Mouse (Mus musculus): ENCODE results near the gene Med27. TPM values are rescaled to one million over a fixed set of nuclear protein-coding genes. Genes with fewer than 3 reads are reported as not detected.
A peak's percentile ranks its signal among the peaks of the same experiment; 100 is the strongest.

The Med27 gene
- polyA plus RNA-seq, 1 experiment = 25.9 TPM

GRCm38 (mm10) chr2:29391086-29391485 is 44.5 kb downstream of the Med27 start:
- TF ChIP-seq POLR2A (IDR thresholded peaks at IDR 0.05; ENCODE audit: low read depth, low read length) (no peak), CTCF (conservative IDR thresholded peaks at IDR 0.05; ENCODE audit: insufficient read depth, insufficient read length, low read depth, low read length) (no peak)
- no peaks in the 10 kb centered on the region for H3K27me3 ChIP-seq (replicated peaks; ENCODE audit: control insufficient read depth, insufficient read depth, low read length)
- no peaks in the 10 kb centered on the region; the same call in 1 of the 2 replicates for H3K4me1 ChIP-seq (ENCODE audit: control insufficient read depth, insufficient read depth, low read length)
- H3K4me3 ChIP-seq (ENCODE audit: insufficient read depth, low read depth, low read length) = no peak overlapping the region
- no peaks in the 10 kb centered on the region for H3K36me3 ChIP-seq (ENCODE audit: control insufficient read depth, insufficient read depth, low read length)
- 79% methylated on average over 4 of the region's 4 CpGs for WGBS
- H3K27ac ChIP-seq (ENCODE audit: insufficient read depth, low read depth, low read length) = no peak overlapping the region
- no peak for DNase-seq

- no peak overlapping the region for H3K27ac ChIP-seq (ENCODE audit: insufficient read depth, low read depth, low read length)
- H3K4me1 ChIP-seq (ENCODE audit: control insufficient read depth, insufficient read depth, low read length) = no peaks in the 10 kb centered on the region; the same call in 1 of the 2 replicates
- 33% methylated on average over 1 of the region's 1 CpGs for whole genome bisulfite sequencing
- H3K27me3 ChIP-seq (replicated peaks; ENCODE audit: control insufficient read depth, insufficient read depth, low read length) = no peaks in the 10 kb centered on the region
- no peak overlapping the region for H3K4me3 ChIP-seq (ENCODE audit: insufficient read depth, low read depth, low read length)
- DNase-seq = no peak
- TF ChIP-seq CTCF (conservative IDR thresholded peaks at IDR 0.05; ENCODE audit: insufficient read depth, insufficient read length, low read depth, low read length) (no peak), POLR2A (IDR thresholded peaks at IDR 0.05; ENCODE audit: low read depth, low read length) (no peak)
- H3K36me3 ChIP-seq (ENCODE audit: control insufficient read depth, insufficient read depth, low read length) = no peaks in the 10 kb centered on the region
These were observed 45.4 kb downstream of the Med27 start for GRCm38 (mm10) chr2:29391996-29392395.

- Histone ChIP-seq H3K4me3 (ENCODE audit: insufficient read depth, low read depth, low read length) (no peak overlapping the region), H3K4me1 (ENCODE audit: control insufficient read depth, insufficient read depth, low read length) (peaks cover 3% of the 10 kb centered on the region), H3K27me3 (replicated peaks; ENCODE audit: control insufficient read depth, insufficient read depth, low read length) (no peaks in the 10 kb centered on the region), H3K27ac (ENCODE audit: insufficient read depth, low read depth, low read length) (no peak overlapping the region), H3K36me3 (ENCODE audit: control insufficient read depth, insufficient read depth, low read length) (no peaks in the 10 kb centered on the region)
- DNase-seq = no peak
- TF ChIP-seq CTCF (conservative IDR thresholded peaks at IDR 0.05; ENCODE audit: insufficient read depth, insufficient read length, low read depth, low read length) (no peak), POLR2A (IDR thresholded peaks at IDR 0.05; ENCODE audit: low read depth, low read length) (no peak)
- WGBS = 94% methylated on average over 7 of the region's 7 CpGs
These were observed 53.6 kb downstream of the Med27 start for GRCm38 (mm10) chr2:29400234-29400633.

DNA sequence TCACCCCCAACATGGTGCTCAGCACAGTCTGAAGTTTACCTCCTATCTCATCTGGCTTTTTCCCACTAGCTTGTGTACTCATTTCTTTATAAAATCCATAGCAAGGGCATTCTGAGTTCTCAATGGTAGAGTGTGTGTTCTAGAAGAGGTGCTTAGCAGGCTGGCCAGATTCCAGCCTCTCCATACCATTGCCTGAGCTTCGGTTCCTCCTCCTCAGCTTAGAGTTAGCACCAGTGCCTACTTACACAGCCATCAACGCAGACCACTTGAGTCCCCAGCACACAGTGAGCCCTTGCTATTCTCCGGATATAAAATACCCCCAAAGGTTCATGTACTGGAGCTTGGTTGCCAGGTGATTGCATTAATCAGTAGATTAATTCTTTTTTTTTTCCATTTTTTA is 54.2 kb downstream of the Med27 start:
- no peak overlapping the region for H3K4me3 ChIP-seq (ENCODE audit: insufficient read depth, low read depth, low read length)
- H3K27me3 ChIP-seq (replicated peaks; ENCODE audit: control insufficient read depth, insufficient read depth, low read length) = no peaks in the 10 kb centered on the region
- H3K36me3 ChIP-seq (ENCODE audit: control insufficient read depth, insufficient read depth, low read length) = no peaks in the 10 kb centered on the region
- 88% methylated on average over 3 of the region's 3 CpGs for WGBS
- DNase-seq = no peak
- peaks cover 3% of the 10 kb centered on the region for H3K4me1 ChIP-seq (ENCODE audit: control insufficient read depth, insufficient read depth, low read length)
- no peak for TF ChIP-seq POLR2A (IDR thresholded peaks at IDR 0.05; ENCODE audit: low read depth, low read length)
- TF ChIP-seq CTCF (conservative IDR thresholded peaks at IDR 0.05; ENCODE audit: insufficient read depth, insufficient read length, low read depth, low read length) = no peak
- no peak overlapping the region for H3K27ac ChIP-seq (ENCODE audit: insufficient read depth, low read depth, low read length)

DNA sequence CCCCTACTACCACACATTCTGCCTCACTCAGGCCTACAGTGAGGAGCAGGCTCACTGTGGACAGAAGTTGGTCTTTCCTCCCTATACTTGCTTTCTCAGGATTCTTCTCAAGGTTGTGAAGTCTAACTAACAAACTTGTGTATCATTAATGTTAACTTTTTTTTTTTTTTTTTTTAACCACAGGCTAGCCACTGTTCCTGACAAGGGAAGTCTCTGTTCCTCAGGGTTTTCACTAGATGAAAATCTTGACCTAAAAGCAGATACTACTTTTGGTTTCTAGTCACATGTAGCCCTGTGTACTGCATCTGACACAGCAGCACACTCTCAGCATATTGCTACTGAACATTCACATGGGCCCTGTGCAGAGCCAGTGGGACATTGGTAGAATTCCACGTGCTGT is 55.2 kb downstream of the Med27 start:
- no peak overlapping the region for H3K27ac ChIP-seq (ENCODE audit: insufficient read depth, low read depth, low read length)
- TF ChIP-seq POLR2A (IDR thresholded peaks at IDR 0.05; ENCODE audit: low read depth, low read length) (no peak), CTCF (conservative IDR thresholded peaks at IDR 0.05; ENCODE audit: insufficient read depth, insufficient read length, low read depth, low read length) (no peak)
- no peak overlapping the region for H3K4me3 ChIP-seq (ENCODE audit: insufficient read depth, low read depth, low read length)
- DNase-seq = no peak
- H3K4me1 ChIP-seq (ENCODE audit: control insufficient read depth, insufficient read depth, low read length) = peaks cover 3% of the 10 kb centered on the region
- H3K36me3 ChIP-seq (ENCODE audit: control insufficient read depth, insufficient read depth, low read length) = no peaks in the 10 kb centered on the region
- WGBS = 89% methylated on average over 1 of the region's 1 CpGs
- no peaks in the 10 kb centered on the region for H3K27me3 ChIP-seq (replicated peaks; ENCODE audit: control insufficient read depth, insufficient read depth, low read length)

- 61% methylated on average over 3 of the region's 3 CpGs for WGBS
- H3K27ac ChIP-seq (ENCODE audit: insufficient read depth, low read depth, low read length) = no peak overlapping the region
- H3K4me1 ChIP-seq (ENCODE audit: control insufficient read depth, insufficient read depth, low read length) = peaks cover 3% of the 10 kb centered on the region
- no peak overlapping the region for H3K4me3 ChIP-seq (ENCODE audit: insufficient read depth, low read depth, low read length)
- no peak for TF ChIP-seq POLR2A (IDR thresholded peaks at IDR 0.05; ENCODE audit: low read depth, low read length)
- no peak for TF ChIP-seq CTCF (conservative IDR thresholded peaks at IDR 0.05; ENCODE audit: insufficient read depth, insufficient read length, low read depth, low read length)
- H3K27me3 ChIP-seq (replicated peaks; ENCODE audit: control insufficient read depth, insufficient read depth, low read length) = no peaks in the 10 kb centered on the region
- H3K36me3 ChIP-seq (ENCODE audit: control insufficient read depth, insufficient read depth, low read length) = no peaks in the 10 kb centered on the region
- DNase-seq = peak; percentile 44
These were observed 56.0 kb downstream of the Med27 start for GRCm38 (mm10) chr2:29402550-29403076.

- no peak overlapping the region for H3K4me3 ChIP-seq (ENCODE audit: insufficient read depth, low read depth, low read length)
- no peaks in the 10 kb centered on the region for H3K27me3 ChIP-seq (replicated peaks; ENCODE audit: control insufficient read depth, insufficient read depth, low read length)
- 93% methylated on average over 9 of the region's 9 CpGs for WGBS
- no peak for DNase-seq
- H3K27ac ChIP-seq (ENCODE audit: insufficient read depth, low read depth, low read length) = no peak overlapping the region
- H3K4me1 ChIP-seq (ENCODE audit: control insufficient read depth, insufficient read depth, low read length) = peaks cover 8% of the 10 kb centered on the region
- H3K36me3 ChIP-seq (ENCODE audit: control insufficient read depth, insufficient read depth, low read length) = no peaks in the 10 kb centered on the region
- TF ChIP-seq CTCF (conservative IDR thresholded peaks at IDR 0.05; ENCODE audit: insufficient read depth, insufficient read length, low read depth, low read length) (peak; percentile 38), POLR2A (IDR thresholded peaks at IDR 0.05; ENCODE audit: low read depth, low read length) (no peak)
These were observed 57.3 kb downstream of the Med27 start for GRCm38 (mm10) chr2:29403799-29404530.

Data from kidney, adult 2 months (tissue).